Mouse (Mus musculus) intestine, postnatal 0 days (tissue): ENCODE results near the gene BC030499. TPM values are rescaled to one million over a fixed set of nuclear protein-coding genes. Genes with fewer than 3 reads are reported as not detected.

Experiments used
- ATAC-seq: fragments of 200-750 bp; cut with Nextera tagmentation; 2 replicates; pipeline ENCODE4 v1.8.0; 2017; ENCODE audit warnings: mild to moderate bottlenecking, moderate TSS enrichment, moderate library complexity
- H3K27ac ChIP-seq: fragments of 300-500 bp; sonication (generic); 2 replicates; pipeline ENCODE4 v1.5.1; 2014; ENCODE audit warnings: mild to moderate bottlenecking, low read depth, low read length, moderate library complexity
- H3K27me3 ChIP-seq: fragments of 300-500 bp; sonication (generic); replicated peaks from 2 replicates; pipeline ENCODE4 v1.6.1; 2014; ENCODE audit warnings: low read length, mixed read lengths; ENCODE audit not compliant: control insufficient read depth, insufficient read depth
- H3K36me3 ChIP-seq: fragments of 300-500 bp; sonication (generic); 2 replicates; pipeline ENCODE4 v1.6.1; 2014; ENCODE audit warnings: mild to moderate bottlenecking, moderate library complexity; ENCODE audit not compliant: control insufficient read depth, insufficient read depth
- H3K4me1 ChIP-seq: fragments of 300-500 bp; sonication (generic); replicated peaks from 2 replicates; pipeline ENCODE4 v1.6.1; 2014; ENCODE audit warnings: antibody characterized with exemption, low read length, mixed read lengths; ENCODE audit not compliant: control insufficient read depth, insufficient read depth
- H3K4me2 ChIP-seq: fragments of 300-500 bp; sonication (generic); replicated peaks from 2 replicates; pipeline ENCODE4 v1.6.1; 2014; ENCODE audit warnings: low read depth, mild to moderate bottlenecking, moderate library complexity
- H3K4me3 ChIP-seq: fragments of 300-500 bp; sonication (generic); 2 replicates; pipeline ENCODE4 v1.5.1; 2014; ENCODE audit warnings: low read depth, low read length
- H3K9ac ChIP-seq: fragments of 300-500 bp; sonication (generic); 2 replicates; pipeline ENCODE4 v1.6.1; 2014; ENCODE audit warnings: mild to moderate bottlenecking, low read depth, low read length
- H3K9me3 ChIP-seq: fragments of 300-500 bp; sonication (generic); 2 replicates; pipeline ENCODE4 v1.6.1; 2016; ENCODE audit warnings: mixed run types; ENCODE audit not compliant: control insufficient read depth
- CTCF ChIP-seq: sonication (generic); IDR thresholded peaks from 2 replicates; pipeline ENCODE4 v1.5.1; 2016; ENCODE audit warnings: low read depth, mild to moderate bottlenecking, control low read depth, antibody characterized with exemption, moderate library complexity
- WGBS: fragments of 180-500 bp; shearing (Covaris S2); extraction: QIAGEN DNeasy Blood & Tissue Kit; methylation state at CpG from one replicate; pipeline ENCODE4 v1.1.7; 2014; 5-methylcytosine and 5-hydroxymethylcytosine counted together
- polyA plus RNA-seq: library from polyadenylated mRNA; unstranded; fragments of >200 nt; fragmentation: Nextera tagmentation; extraction: Ambion mirVana; gene quantifications from 2 replicates; pipeline ENCODE4 v1.2.1, GENCODE M21; 2015

Gene BC030499
- polyA plus RNA-seq, 1 experiment from 2014 or later: 0.07 TPM

- 0 out of 2 replicates have a peak, but pooled peaks have one; percentile 10 for TF ChIP-seq CTCF
- Histone ChIP-seq H3K36me3 (peaks cover 15% of the 10 kb centered on the region), H3K4me1 (no peaks in the 10 kb centered on the region), H3K27ac (no peak within 1 kb of the TSS), H3K9ac (no peak within 1 kb of the TSS), H3K9me3 (no peaks in the 10 kb centered on the region), H3K27me3 (no peaks in the 10 kb centered on the region), H3K4me2 (peak within 1 kb of the TSS; percentile 64), H3K4me3 (peak within 1 kb of the TSS; percentile 13; the same call in 1 of the 2 replicates)
- ATAC-seq: peak; percentile 96
- 3% methylated on average over 15 of the region's 15 CpGs for WGBS
Measured at GRCm38 (mm10) chr11:78322860-78323259, 32.2 kb downstream of the BC030499 start, which contains the start of gene Aldoc. Gene Aldoc (plus strand): TSS chr11:78322968.

GRCm38 (mm10) chr11:78324000-78324785, 33.6 kb downstream of the BC030499 start:
- Histone ChIP-seq H3K4me3 (no peak overlapping the region), H3K27ac (no peak overlapping the region), H3K4me1 (no peaks in the 10 kb centered on the region), H3K36me3 (peaks cover 9% of the 10 kb centered on the region), H3K27me3 (no peaks in the 10 kb centered on the region), H3K4me2 (no peak overlapping the region), H3K9ac (no peak overlapping the region), H3K9me3 (no peaks in the 10 kb centered on the region)
- 88% methylated on average over 15 of the region's 15 CpGs for WGBS
- ATAC-seq: no peak
- no peak for TF ChIP-seq CTCF

- Histone ChIP-seq H3K36me3 (peaks cover 8% of the 10 kb centered on the region), H3K4me2 (no peak overlapping the region), H3K4me3 (no peak overlapping the region), H3K9ac (no peak overlapping the region), H3K4me1 (no peaks in the 10 kb centered on the region), H3K27me3 (no peaks in the 10 kb centered on the region), H3K27ac (no peak overlapping the region), H3K9me3 (no peaks in the 10 kb centered on the region)
- no peak for ATAC-seq
- TF ChIP-seq CTCF: no peak
- 94% methylated on average over 12 of the region's 12 CpGs for WGBS
Measured at GRCm38 (mm10) chr11:78324965-78325364, 34.3 kb downstream of the BC030499 start.

GRCm38 (mm10) chr11:78327215-78327614, 36.6 kb downstream of the BC030499 start:
- no peak overlapping the region for H3K27ac ChIP-seq
- H3K27me3 ChIP-seq: no peaks in the 10 kb centered on the region
- 89% methylated on average over 4 of the region's 4 CpGs for WGBS
- no peak for TF ChIP-seq CTCF
- no peaks in the 10 kb centered on the region; the same call in 1 of the 2 replicates for H3K36me3 ChIP-seq
- no peak overlapping the region for H3K9ac ChIP-seq
- H3K4me2 ChIP-seq: no peak overlapping the region
- no peak for ATAC-seq
- no peaks in the 10 kb centered on the region for H3K9me3 ChIP-seq
- H3K4me3 ChIP-seq: no peak overlapping the region
- H3K4me1 ChIP-seq: no peaks in the 10 kb centered on the region

- Histone ChIP-seq H3K27ac (peak within 1 kb of the TSS; percentile 57; the same call in 1 of the 2 replicates), H3K27me3 (no peaks in the 10 kb centered on the region), H3K36me3 (no peaks in the 10 kb centered on the region; the same call in 1 of the 2 replicates), H3K9ac (peak within 1 kb of the TSS; percentile 80), H3K4me3 (peak within 1 kb of the TSS; percentile 96), H3K9me3 (no peaks in the 10 kb centered on the region), H3K4me2 (peak within 1 kb of the TSS; percentile 90), H3K4me1 (no peaks in the 10 kb centered on the region)
- peak; percentile 47 for TF ChIP-seq CTCF
- WGBS: 8% methylated on average over 37 of the region's 37 CpGs
- ATAC-seq: peak; percentile 96
Measured at GRCm38 (mm10) chr11:78327634-78328511, 37.2 kb downstream of the BC030499 start, which contains the start of gene Pigs. Gene Pigs (plus strand): TSS chr11:78328415.
